Mouse (Mus musculus): ENCODE results near the gene Rep15. TPM values are rescaled to one million over a fixed set of nuclear protein-coding genes. Genes with fewer than 3 reads are reported as not detected.

The Rep15 gene
- 1.4 and 1.5 TPM in 2 replicates for polyA plus RNA-seq (2015; fragmentation: Nextera tagmentation; extraction: Ambion mirVana)

DNA sequence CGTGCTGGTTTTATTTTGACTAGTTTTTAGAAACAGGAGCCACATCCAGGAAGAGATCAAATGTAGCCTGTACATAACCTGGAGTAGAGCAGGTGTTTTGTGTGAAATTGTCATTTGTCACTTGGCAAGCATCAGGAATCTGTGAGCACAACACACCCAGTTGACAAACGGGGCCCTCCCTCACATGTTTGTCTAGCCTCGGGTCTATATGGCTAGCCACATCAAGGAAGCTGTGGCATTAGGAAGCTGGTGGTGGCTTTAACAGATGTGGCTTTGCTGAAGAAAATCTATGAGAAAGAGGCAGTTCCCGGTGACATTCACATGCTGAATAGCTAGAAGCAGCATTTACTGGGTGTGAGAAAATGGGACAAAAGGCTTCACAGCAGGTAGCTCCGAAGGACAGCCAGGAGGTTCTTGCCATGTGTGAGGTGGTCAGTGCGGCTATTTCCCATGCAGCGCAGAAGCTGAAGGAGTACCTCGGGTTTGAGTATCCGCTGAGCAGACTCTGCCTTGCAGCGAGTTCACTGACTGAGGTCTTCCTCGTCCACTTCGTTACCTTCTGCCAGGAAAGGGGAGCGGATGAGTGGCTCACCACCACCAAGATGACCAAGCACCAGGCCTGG lies at the start of gene Rep15:
Rep15 (plus strand) TSS at position 282 of the 623 bp plus-strand sequence.
- no peaks in the 10 kb centered on the region for H3K9me3 ChIP-seq (replicated peaks)
- H3K9ac ChIP-seq, result no peak within 1 kb of the TSS
- H3K27me3 ChIP-seq, result no peaks in the 10 kb centered on the region
- no peak within 1 kb of the TSS for H3K4me2 ChIP-seq
- H3K4me3 ChIP-seq (replicated peaks), result no peak within 1 kb of the TSS
- no peak for ATAC-seq (replicated peaks; ENCODE audit: low FRiP score)
- peaks cover 54% of the 10 kb centered on the region for H3K36me3 ChIP-seq
- H3K4me1 ChIP-seq, result no peaks in the 10 kb centered on the region
- no peak within 1 kb of the TSS for H3K27ac ChIP-seq
- WGBS, result 54% methylated on average over 13 of the region's 13 CpGs

DNA sequence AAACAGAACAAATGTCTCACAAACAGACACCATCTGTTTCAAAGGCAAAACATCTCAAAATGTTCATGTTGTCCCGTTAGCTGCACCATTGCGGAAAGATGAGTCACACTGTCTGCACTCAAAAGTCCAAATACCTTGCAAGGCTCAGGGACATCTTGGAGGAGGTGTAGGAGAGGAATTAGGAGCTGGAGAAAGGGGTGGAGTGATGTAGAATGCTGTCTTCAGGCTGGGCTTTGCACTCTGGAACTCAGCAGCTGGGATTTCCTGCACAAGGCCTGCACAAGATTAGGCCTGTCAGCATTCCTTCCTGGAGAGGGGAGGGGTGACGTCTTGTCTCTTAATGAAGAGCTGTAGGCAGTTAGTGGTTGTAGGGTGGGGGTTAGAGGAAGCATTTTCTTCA lies 47.8 kb upstream of the Rep15 start:
- H3K9me3 ChIP-seq (replicated peaks), result no peaks in the 10 kb centered on the region
- H3K9ac ChIP-seq, result no peak overlapping the region
- no peaks in the 10 kb centered on the region for H3K27me3 ChIP-seq
- H3K4me2 ChIP-seq, result no peak overlapping the region
- no peak overlapping the region for H3K4me3 ChIP-seq (replicated peaks)
- peaks cover 33% of the 10 kb centered on the region for H3K36me3 ChIP-seq
- peaks cover 9% of the 10 kb centered on the region for H3K4me1 ChIP-seq
- 78% methylated on average over 3 of the region's 3 CpGs for WGBS
- no peak for ATAC-seq (replicated peaks; ENCODE audit: low FRiP score)
- no peak overlapping the region for H3K27ac ChIP-seq

DNA sequence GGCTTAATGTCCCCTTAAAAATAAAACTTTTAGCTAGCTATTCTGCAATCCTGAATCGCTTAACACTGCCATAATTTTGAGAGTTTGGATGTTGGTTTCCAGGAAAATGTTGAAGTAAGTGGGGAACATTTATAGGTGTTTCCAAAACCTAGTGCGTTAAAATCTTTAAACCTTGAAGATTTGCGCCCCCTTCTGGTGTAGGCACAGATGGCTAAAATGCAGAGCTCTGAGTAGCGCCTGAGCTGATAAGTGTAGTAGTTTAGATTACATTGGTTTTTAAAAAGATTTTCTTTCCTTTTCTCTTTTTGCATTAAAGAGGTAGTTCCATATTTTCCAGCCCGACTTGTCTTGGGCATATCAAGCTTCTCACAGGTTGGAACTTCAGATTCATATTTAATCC lies 38.1 kb upstream of the Rep15 start:
- Histone ChIP-seq H3K4me2 (no peak overlapping the region), H3K36me3 (peaks cover 61% of the 10 kb centered on the region), H3K27ac (no peak overlapping the region)

DNA sequence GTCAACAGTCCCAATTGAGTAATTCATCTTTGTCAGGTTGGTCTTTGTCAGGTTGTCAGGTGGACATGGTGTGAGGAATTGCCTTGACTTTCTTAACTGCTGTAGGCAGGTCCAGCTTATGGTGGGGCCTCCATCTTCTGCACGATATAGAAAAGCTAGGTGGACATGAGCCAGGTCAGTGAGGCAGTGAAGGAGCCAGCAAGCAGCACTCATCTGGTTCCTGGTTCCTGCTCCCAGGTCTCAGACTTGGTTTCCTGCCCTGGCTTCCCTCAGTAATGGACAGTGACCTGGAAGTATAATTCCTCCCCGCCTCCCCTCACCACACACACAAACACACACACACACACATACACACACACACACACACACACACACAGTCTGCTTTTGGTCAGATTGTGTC lies 37.0 kb upstream of the Rep15 start:
- Histone ChIP-seq H3K4me1 (no peaks in the 10 kb centered on the region), H3K9me3 (replicated peaks) (no peaks in the 10 kb centered on the region), H3K27me3 (no peaks in the 10 kb centered on the region), H3K36me3 (peaks cover 64% of the 10 kb centered on the region), H3K9ac (no peak overlapping the region), H3K4me3 (replicated peaks) (no peak overlapping the region), H3K27ac (no peak overlapping the region), H3K4me2 (no peak overlapping the region)
- no peak for ATAC-seq (replicated peaks; ENCODE audit: low FRiP score)
- 87% methylated on average over 2 of the region's 2 CpGs for WGBS

More for the DNA sequence above, 38.1 kb upstream of the Rep15 start:
- H3K4me1 ChIP-seq, result no peaks in the 10 kb centered on the region
- 43% methylated on average over 5 of the region's 5 CpGs for WGBS
- no peak for ATAC-seq (replicated peaks; ENCODE audit: low FRiP score)
- H3K27me3 ChIP-seq, result no peaks in the 10 kb centered on the region
- H3K4me3 ChIP-seq (replicated peaks), result no peak overlapping the region
- no peaks in the 10 kb centered on the region for H3K9me3 ChIP-seq (replicated peaks)
- no peak overlapping the region for H3K9ac ChIP-seq

DNA sequence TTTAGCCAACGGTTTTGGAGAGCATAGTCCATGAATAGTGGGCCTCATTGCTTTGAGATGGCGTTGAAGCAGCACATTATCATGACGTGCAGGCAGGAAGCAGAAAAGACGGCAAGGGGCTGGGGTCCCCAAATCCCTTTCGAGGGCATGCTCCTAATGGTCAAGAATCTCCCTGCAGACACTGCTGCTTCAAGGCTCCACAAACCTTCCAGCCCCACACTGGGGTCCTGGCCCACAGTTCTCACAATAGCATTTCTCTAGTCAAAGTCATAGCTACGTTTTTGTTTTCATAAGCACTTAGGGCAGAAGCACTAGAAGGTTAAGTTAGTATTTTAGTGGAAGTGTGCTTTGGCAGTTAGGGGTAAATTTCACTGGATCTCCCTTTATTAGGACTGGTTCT lies 36.5 kb upstream of the Rep15 start:
- WGBS, result 87% methylated on average over 6 of the region's 6 CpGs
- no peaks in the 10 kb centered on the region for H3K4me1 ChIP-seq
- no peak overlapping the region for H3K4me2 ChIP-seq
- no peak overlapping the region for H3K4me3 ChIP-seq (replicated peaks)
- no peak overlapping the region for H3K27ac ChIP-seq
- H3K36me3 ChIP-seq, result peaks cover 65% of the 10 kb centered on the region
- no peaks in the 10 kb centered on the region for H3K9me3 ChIP-seq (replicated peaks)
- no peak overlapping the region for H3K9ac ChIP-seq
- H3K27me3 ChIP-seq, result no peaks in the 10 kb centered on the region
- no peak for ATAC-seq (replicated peaks; ENCODE audit: low FRiP score)

DNA sequence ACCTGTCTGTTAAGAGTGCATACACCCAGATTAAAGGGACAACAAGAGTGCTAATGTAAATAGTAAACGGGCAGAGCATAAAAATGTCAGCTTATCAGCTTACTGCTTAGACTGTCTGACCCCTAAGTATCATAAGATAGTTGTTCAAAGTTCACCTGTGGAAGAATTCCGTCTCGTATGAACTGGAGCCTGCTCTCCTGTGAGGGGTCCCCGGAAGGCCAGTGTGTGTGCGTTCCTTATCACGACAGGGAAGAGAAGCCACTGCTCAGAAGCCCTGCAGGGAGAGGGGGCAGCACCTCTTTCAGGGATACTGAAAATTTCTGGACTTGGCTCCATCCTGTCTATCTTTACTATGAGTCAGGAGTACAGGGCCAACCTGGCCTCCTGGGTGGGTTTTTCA lies 35.4 kb upstream of the Rep15 start:
- peaks cover 67% of the 10 kb centered on the region for H3K36me3 ChIP-seq
- no peaks in the 10 kb centered on the region for H3K9me3 ChIP-seq (replicated peaks)
- no peaks in the 10 kb centered on the region for H3K4me1 ChIP-seq
- H3K4me3 ChIP-seq (replicated peaks), result no peak overlapping the region
- H3K27ac ChIP-seq, result no peak overlapping the region
- ATAC-seq (replicated peaks; ENCODE audit: low FRiP score), result no peak
- H3K27me3 ChIP-seq, result no peaks in the 10 kb centered on the region
- WGBS, result 82% methylated on average over 6 of the region's 6 CpGs
- H3K9ac ChIP-seq, result no peak overlapping the region
- H3K4me2 ChIP-seq, result no peak overlapping the region

DNA sequence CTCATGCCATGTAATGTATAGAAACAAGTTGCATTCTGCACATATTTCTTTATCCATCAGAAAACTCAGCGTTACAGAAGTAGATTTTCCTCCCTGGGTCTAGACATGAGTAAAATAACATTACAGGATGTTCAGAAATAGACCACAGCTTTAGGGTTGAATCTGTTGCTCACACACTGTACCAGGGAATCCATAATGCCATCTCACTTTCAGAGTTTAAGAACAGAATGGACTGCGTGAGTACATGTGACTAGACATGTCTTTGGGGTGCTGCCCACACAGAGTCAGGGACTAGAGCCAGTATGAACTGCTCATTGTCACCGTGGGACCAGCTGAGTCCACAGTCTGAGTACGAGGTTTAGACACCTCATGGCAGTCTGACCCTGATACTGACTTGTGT lies 33.7 kb upstream of the Rep15 start:
- H3K36me3 ChIP-seq, result peaks cover 68% of the 10 kb centered on the region
- WGBS, result 84% methylated on average over 4 of the region's 4 CpGs
- no peak for ATAC-seq (replicated peaks; ENCODE audit: low FRiP score)

DNA sequence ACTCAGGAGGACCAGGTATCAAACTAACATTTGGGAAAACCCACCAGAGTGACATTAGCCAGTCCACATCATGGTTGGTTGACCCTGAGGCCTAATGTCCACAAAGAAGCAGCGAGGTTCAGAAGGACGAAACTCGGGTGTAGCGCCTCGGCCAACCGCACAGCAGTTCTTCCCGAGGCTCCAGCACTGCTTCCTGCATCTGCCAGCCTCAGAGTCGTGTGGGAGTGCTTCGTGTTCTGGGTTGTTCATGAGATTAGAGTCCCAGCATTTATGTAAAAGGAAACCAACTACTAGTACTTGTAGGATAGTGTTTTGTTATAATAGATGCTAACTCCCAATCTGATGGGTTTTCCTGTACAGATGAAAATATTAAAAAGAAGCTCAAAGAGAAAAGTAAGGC lies 33.1 kb upstream of the Rep15 start:
- ATAC-seq (replicated peaks; ENCODE audit: low FRiP score), result no peak
- Histone ChIP-seq H3K9me3 (replicated peaks) (no peaks in the 10 kb centered on the region), H3K27me3 (no peaks in the 10 kb centered on the region), H3K4me1 (no peaks in the 10 kb centered on the region), H3K4me2 (no peak overlapping the region), H3K4me3 (replicated peaks) (no peak overlapping the region), H3K36me3 (peaks cover 73% of the 10 kb centered on the region), H3K9ac (no peak overlapping the region), H3K27ac (no peak overlapping the region)
- WGBS, result 69% methylated on average over 9 of the region's 9 CpGs

More for the DNA sequence above, 33.7 kb upstream of the Rep15 start:
- Histone ChIP-seq H3K27ac (no peak overlapping the region), H3K4me2 (no peak overlapping the region), H3K9ac (no peak overlapping the region), H3K27me3 (no peaks in the 10 kb centered on the region), H3K4me3 (replicated peaks) (no peak overlapping the region), H3K4me1 (no peaks in the 10 kb centered on the region), H3K9me3 (replicated peaks) (no peaks in the 10 kb centered on the region)

DNA sequence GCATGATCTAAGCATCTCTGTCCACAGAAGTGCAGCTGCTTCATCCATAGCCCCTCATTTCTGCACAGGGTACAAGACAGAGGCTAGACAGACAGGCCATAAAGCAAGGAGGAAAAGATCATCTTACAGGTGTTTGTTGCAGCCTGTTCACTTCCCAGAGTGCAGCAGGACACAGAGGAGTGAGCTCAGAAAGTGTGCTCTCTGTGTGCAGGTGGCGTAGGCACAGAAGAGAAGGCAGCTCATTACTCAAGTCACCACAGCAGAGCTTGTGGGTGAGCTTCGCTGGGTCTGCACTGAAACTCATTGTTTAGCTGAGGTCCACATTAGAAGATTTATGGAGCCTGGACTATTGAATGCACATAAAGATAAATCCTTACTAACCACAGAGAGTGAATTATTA lies 32.6 kb upstream of the Rep15 start:
- H3K4me2 ChIP-seq, result no peak overlapping the region
- no peaks in the 10 kb centered on the region for H3K27me3 ChIP-seq
- no peak overlapping the region for H3K27ac ChIP-seq
- no peak overlapping the region for H3K4me3 ChIP-seq (replicated peaks)
- H3K9ac ChIP-seq, result no peak overlapping the region
- ATAC-seq (replicated peaks; ENCODE audit: low FRiP score), result peak; percentile 60; the same call in 1 of the 2 replicates
- 45% methylated on average over 2 of the region's 2 CpGs for WGBS
- H3K9me3 ChIP-seq (replicated peaks), result no peaks in the 10 kb centered on the region
- H3K36me3 ChIP-seq, result peaks cover 77% of the 10 kb centered on the region
- no peaks in the 10 kb centered on the region for H3K4me1 ChIP-seq

DNA sequence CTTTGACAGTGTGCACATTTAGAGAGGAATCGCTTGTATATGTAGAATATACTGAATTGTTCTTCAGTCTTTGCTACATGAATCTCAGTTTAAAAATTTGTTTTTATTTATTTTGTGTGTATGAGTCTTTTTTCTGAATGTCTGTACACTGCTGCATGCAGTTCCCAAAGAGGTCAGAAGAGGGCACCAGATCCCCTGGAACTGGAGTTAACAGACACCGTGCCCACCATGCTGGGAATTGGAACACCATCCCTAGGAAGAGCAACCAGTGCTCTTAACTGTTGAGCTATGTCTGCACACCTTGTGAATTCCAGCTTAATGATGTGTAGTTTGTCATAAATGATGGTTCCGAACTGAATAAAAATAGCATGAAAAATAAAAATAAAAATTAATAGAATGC lies 24.2 kb upstream of the Rep15 start:
- Histone ChIP-seq H3K9me3 (replicated peaks) (no peaks in the 10 kb centered on the region), H3K36me3 (peaks cover 75% of the 10 kb centered on the region), H3K4me1 (no peaks in the 10 kb centered on the region), H3K4me3 (replicated peaks) (no peak overlapping the region), H3K27me3 (no peaks in the 10 kb centered on the region), H3K27ac (no peak overlapping the region), H3K4me2 (no peak overlapping the region), H3K9ac (no peak overlapping the region)
- ATAC-seq (replicated peaks; ENCODE audit: low FRiP score), result no peak
- WGBS, result 67% methylated on average over 3 of the region's 3 CpGs

DNA sequence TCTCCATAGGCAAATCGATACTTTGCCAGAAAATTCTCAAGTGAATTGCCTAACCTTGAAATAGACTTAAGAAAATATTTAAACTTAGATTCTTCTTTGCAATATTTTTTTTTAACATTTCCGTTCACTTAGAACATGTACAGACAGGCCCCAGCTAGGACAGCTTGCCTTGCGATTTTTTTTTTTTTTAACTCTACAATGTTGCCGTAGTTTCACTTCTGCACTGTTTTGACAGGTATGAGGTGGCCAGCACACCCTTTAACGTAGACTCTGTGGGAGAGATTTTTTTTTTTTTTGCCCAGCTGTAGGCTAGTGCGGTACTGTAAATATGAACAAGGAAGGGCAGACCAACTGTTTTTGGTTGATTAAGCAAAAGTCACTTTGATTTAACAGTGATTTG lies 22.0 kb upstream of the Rep15 start:
- no peaks in the 10 kb centered on the region for H3K4me1 ChIP-seq
- no peak overlapping the region for H3K27ac ChIP-seq
- H3K9me3 ChIP-seq (replicated peaks), result no peaks in the 10 kb centered on the region
- no peak for ATAC-seq (replicated peaks; ENCODE audit: low FRiP score)
- no peaks in the 10 kb centered on the region for H3K27me3 ChIP-seq
- peaks cover 78% of the 10 kb centered on the region for H3K36me3 ChIP-seq
- H3K4me3 ChIP-seq (replicated peaks), result no peak overlapping the region
- no peak overlapping the region for H3K4me2 ChIP-seq
- WGBS, result 81% methylated on average over 6 of the region's 6 CpGs
- H3K9ac ChIP-seq, result no peak overlapping the region

DNA sequence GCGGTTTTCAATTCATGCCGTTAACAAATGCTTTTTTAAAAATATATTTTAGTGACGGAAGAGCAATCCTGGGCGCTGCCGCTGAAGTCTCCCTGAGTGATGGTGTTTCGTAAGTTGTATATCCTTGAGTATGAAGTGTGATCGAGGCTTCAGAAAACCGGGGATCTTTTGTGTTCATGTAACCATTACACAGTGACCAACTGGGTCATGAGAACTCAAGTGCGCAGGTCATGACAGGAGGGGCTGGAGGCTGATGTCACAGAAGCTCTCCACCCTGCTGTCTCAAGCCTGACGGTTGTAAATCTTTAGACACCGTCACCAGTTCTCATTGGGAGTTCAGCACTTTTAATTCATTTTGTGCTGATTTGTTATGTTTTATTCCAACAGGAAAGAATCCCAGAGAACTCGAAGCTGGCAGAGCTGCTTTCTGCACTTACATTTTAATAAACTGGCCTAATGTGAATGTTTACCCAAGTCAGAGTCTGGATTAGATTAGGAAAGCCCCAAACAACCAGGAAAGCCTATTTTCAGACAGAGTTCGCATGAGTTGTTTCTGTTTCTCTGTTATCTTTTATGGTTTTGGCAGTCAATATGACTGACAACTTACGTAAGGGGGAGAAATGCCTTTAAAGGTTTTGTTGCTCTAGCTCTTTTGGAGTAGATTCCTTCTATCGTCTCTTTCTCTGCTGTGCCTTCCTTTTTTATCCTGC lies 21.4 kb upstream of the Rep15 start:
- Histone ChIP-seq H3K4me2 (no peak overlapping the region), H3K27ac (no peak overlapping the region), H3K27me3 (no peaks in the 10 kb centered on the region), H3K36me3 (peaks cover 78% of the 10 kb centered on the region), H3K9ac (no peak overlapping the region), H3K9me3 (replicated peaks) (no peaks in the 10 kb centered on the region), H3K4me3 (replicated peaks) (no peak overlapping the region), H3K4me1 (no peaks in the 10 kb centered on the region)
- WGBS, result 76% methylated on average over 15 of the region's 15 CpGs
- ATAC-seq (replicated peaks; ENCODE audit: low FRiP score), result no peak

DNA sequence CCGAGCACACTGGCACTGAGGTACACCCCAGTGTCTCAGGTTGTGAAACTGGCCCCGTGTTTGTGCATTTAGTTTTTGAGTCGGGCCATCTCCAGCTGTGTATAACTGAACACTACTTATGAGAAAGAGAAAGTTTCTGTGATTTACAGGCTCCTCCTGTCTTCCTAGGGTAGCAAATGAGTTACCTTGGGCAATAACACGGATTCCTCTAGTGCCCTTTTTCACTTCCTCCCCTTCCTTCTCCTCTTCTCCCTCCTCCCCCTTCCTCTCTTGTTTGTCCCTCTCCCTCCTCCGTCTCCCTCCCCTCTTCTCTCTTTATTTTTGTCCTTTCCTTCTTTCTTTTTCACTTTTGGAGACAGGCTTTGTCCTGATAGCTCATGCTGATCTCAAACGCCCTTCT lies 20.8 kb upstream of the Rep15 start:
- H3K4me2 ChIP-seq, result no peak overlapping the region
- WGBS, result 65% methylated on average over 6 of the region's 6 CpGs
- no peaks in the 10 kb centered on the region for H3K27me3 ChIP-seq
- no peaks in the 10 kb centered on the region for H3K4me1 ChIP-seq
- peaks cover 78% of the 10 kb centered on the region for H3K36me3 ChIP-seq
- ATAC-seq (replicated peaks; ENCODE audit: low FRiP score), result no peak
- no peak overlapping the region for H3K27ac ChIP-seq
- H3K9me3 ChIP-seq (replicated peaks), result no peaks in the 10 kb centered on the region
- no peak overlapping the region for H3K9ac ChIP-seq
- no peak overlapping the region for H3K4me3 ChIP-seq (replicated peaks)
